Mouse (Mus musculus) effector memory CD4-positive, alpha-beta T cell, adult 5 months (primary cell): ENCODE measurements around the gene Gm14496. TPM values are rescaled to one million over a fixed set of nuclear protein-coding genes. Genes with fewer than 3 reads are reported as not detected.

Experiments
- polyA plus RNA-seq: library from polyadenylated mRNA; unstranded; fragments of 100-300 nt; shearing (Covaris generic); gene quantifications from one replicate; pipeline ENCODE4 v1.2.1, GENCODE M21; 2017

Gm14496 gene
- not detected for polyA plus RNA-seq

DNA sequence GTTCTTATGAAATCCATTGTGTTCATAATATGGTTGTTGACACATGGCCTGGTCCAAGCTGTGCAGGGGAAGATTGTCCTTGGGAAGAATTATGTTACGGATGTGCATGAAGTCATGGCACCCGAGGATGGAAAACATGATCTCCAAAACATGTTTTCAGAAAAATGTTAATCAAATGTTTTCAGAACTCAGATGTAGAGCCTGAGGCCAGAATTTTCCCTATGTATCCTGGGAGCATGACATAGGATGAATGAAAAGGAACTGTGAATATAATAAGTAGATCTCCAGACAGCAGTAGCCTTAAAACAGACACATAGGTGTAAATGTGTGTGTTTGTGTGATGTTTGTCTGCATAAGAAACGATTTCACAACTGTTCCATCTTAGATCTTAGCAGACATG, at the start of gene Gm14496:
Gene Gm14496, plus strand, starts transcription at position 301 of the 400 bp plus-strand sequence.

Other genes with a start within 250 kb of the Gm14496 start
- not detected for gene Myt1, start 227.8 kb upstream of the Gm14496 start, polyA plus RNA-seq
- 60.8 TPM for gene Pcmtd2, start 153.3 kb upstream of the Gm14496 start, polyA plus RNA-seq
- gene Polr3k, start 126.8 kb upstream of the Gm14496 start, polyA plus RNA-seq: 17.6 TPM